In genomic region chr12:83916884-83917283, GRCm38 (mm10) we compare ENCODE assay signal across 13 mouse cellular contexts. TPM values are rescaled to one million over a fixed set of nuclear protein-coding genes. Genes with fewer than 3 reads are reported as not detected.
DNase-seq lines count a peak whose midpoint lies in the region; ATAC-seq and TF ChIP-seq lines count a peak whose summit lies in the region.
"Had no signal": no experiment of that assay in that cellular context is flagged by ENCODE, and none has a peak within 500 bp of the region (broad histone marks: within the 10 kb centered on the region; RNA-seq: fewer than 3 reads in every experiment).

No protein-coding gene starts in this region.

- H3K27me3 ChIP-seq in intestine, embryonic 16.5 days (replicated peaks; ENCODE audit: control insufficient read depth, insufficient read depth, low read length): no peaks in the 10 kb centered on the region
- no peaks in the 10 kb centered on the region for H3K27me3 ChIP-seq in intestine, embryonic 15.5 days (replicated peaks)
- no peaks in the 10 kb centered on the region for H3K27me3 ChIP-seq in heart, embryonic 16.5 days (ENCODE audit: control insufficient read depth, insufficient read depth, low read length)
- H3K27me3 ChIP-seq in lung, postnatal 0 days (replicated peaks; ENCODE audit: insufficient read depth, low read length): no peaks in the 10 kb centered on the region
- no peaks in the 10 kb centered on the region for H3K27me3 ChIP-seq in midbrain, embryonic 11.5 days (ENCODE audit: control insufficient read depth, insufficient read depth, low read length)
- H3K27me3 ChIP-seq: hindbrain, embryonic 12.5 days; limb, embryonic 13.5 days; midbrain, embryonic 12.5 days; neural tube, embryonic 13.5 days had no signal

- peak; percentile 10; the same call in 1 of the 2 replicates for TF ChIP-seq EP300 in lung, postnatal 0 days (IDR thresholded peaks at IDR 0.05)

- no peak overlapping the region for H3K4me3 ChIP-seq in intestine, embryonic 16.5 days (ENCODE audit: low read length)
- H3K4me3 ChIP-seq in intestine, embryonic 15.5 days (replicated peaks): no peak overlapping the region
- H3K4me3 ChIP-seq in heart, embryonic 16.5 days (ENCODE audit: low read length): no peak overlapping the region
- no peak overlapping the region for H3K4me3 ChIP-seq in lung, postnatal 0 days (ENCODE audit: low read depth, low read length)
- H3K4me3 ChIP-seq in midbrain, embryonic 11.5 days (ENCODE audit: low read depth, low read length): no peak overlapping the region
- H3K4me3 ChIP-seq: hindbrain, embryonic 12.5 days; limb, embryonic 13.5 days; midbrain, embryonic 12.5 days; neural tube, embryonic 13.5 days had no signal

- 0 out of 2 replicates have a peak, but pooled peaks cover 4% of the 10 kb centered on the region for H3K36me3 ChIP-seq in intestine, embryonic 16.5 days (ENCODE audit: control insufficient read depth, insufficient read depth, low read length)
- no peaks in the 10 kb centered on the region for H3K36me3 ChIP-seq in intestine, embryonic 15.5 days
- H3K36me3 ChIP-seq in heart, embryonic 16.5 days (ENCODE audit: control insufficient read depth, insufficient read depth): peaks cover 2% of the 10 kb centered on the region; the same call in 1 of the 2 replicates
- no peaks in the 10 kb centered on the region for H3K36me3 ChIP-seq in lung, postnatal 0 days (ENCODE audit: insufficient read depth, low read length)
- H3K36me3 ChIP-seq in midbrain, embryonic 11.5 days (ENCODE audit: control insufficient read depth, insufficient read depth, low read length): no peaks in the 10 kb centered on the region
- H3K36me3 ChIP-seq: hindbrain, embryonic 12.5 days; neural tube, embryonic 13.5 days had no signal

- WGBS in intestine, embryonic 16.5 days: 61% methylated on average over 9 of the region's 9 CpGs
- 55% methylated on average over 9 of the region's 9 CpGs for WGBS in intestine, embryonic 15.5 days
- WGBS in heart, embryonic 16.5 days: 48% methylated on average over 9 of the region's 9 CpGs
- whole genome bisulfite sequencing in lung, postnatal 0 days: 44% methylated on average over 9 of the region's 9 CpGs
- 85% methylated on average over 9 of the region's 9 CpGs for WGBS in midbrain, embryonic 11.5 days

- no peak overlapping the region for H3K9ac ChIP-seq in intestine, embryonic 16.5 days (ENCODE audit: low read depth, low read length)
- no peak overlapping the region for H3K9ac ChIP-seq in intestine, embryonic 15.5 days
- H3K9ac ChIP-seq in heart, embryonic 16.5 days (ENCODE audit: low read length): no peak overlapping the region
- H3K9ac ChIP-seq in lung, postnatal 0 days (replicated peaks; ENCODE audit: low read depth): no peak overlapping the region
- no peak overlapping the region for H3K9ac ChIP-seq in midbrain, embryonic 11.5 days (ENCODE audit: low read length)
- H3K9ac ChIP-seq: forebrain, postnatal 0 days; hindbrain, embryonic 12.5 days; limb, embryonic 13.5 days; midbrain, embryonic 12.5 days; neural tube, embryonic 13.5 days had no signal

- no peaks in the 10 kb centered on the region for H3K9me3 ChIP-seq in intestine, embryonic 16.5 days (ENCODE audit: control insufficient read depth, low read length)
- no peaks in the 10 kb centered on the region for H3K9me3 ChIP-seq in intestine, embryonic 15.5 days
- no peaks in the 10 kb centered on the region for H3K9me3 ChIP-seq in heart, embryonic 16.5 days (replicated peaks; ENCODE audit: control insufficient read depth, low read length)
- H3K9me3 ChIP-seq in lung, postnatal 0 days (ENCODE audit: low read length): no peaks in the 10 kb centered on the region
- H3K9me3 ChIP-seq in midbrain, embryonic 11.5 days (ENCODE audit: control insufficient read depth, low read length): no peaks in the 10 kb centered on the region
- H3K9me3 ChIP-seq: hindbrain, embryonic 12.5 days; limb, embryonic 13.5 days; midbrain, embryonic 12.5 days; neural tube, embryonic 13.5 days had no signal

- DNase-seq in cerebellum, postnatal 14 days: peak; percentile 43 to 54
- DNase-seq in lung, postnatal 0 days (ENCODE audit: low spot score): peak; percentile 81
- no peak for DNase-seq in ovary, postnatal 36 days (ENCODE audit: low spot score)
- DNase-seq in midbrain, embryonic 11.5 days (ENCODE audit: low spot score, missing footprints): no peak
- DNase-seq in embryo, embryonic 10.5 days (ENCODE audit: low spot score): no peak
- DNase-seq: forebrain, postnatal 0 days had no signal

- H3K4me1 ChIP-seq in intestine, embryonic 16.5 days (ENCODE audit: control insufficient read depth, insufficient read depth, low read length): peaks cover 13% of the 10 kb centered on the region
- H3K4me1 ChIP-seq in intestine, embryonic 15.5 days (replicated peaks): no peaks in the 10 kb centered on the region
- peaks cover 14% of the 10 kb centered on the region for H3K4me1 ChIP-seq in heart, embryonic 16.5 days (ENCODE audit: control insufficient read depth, insufficient read depth, low read length)
- 0 out of 2 replicates have a peak, but pooled peaks cover 4% of the 10 kb centered on the region for H3K4me1 ChIP-seq in lung, postnatal 0 days (ENCODE audit: insufficient read depth, low read depth, low read length)
- no peaks in the 10 kb centered on the region for H3K4me1 ChIP-seq in midbrain, embryonic 11.5 days (ENCODE audit: control insufficient read depth, insufficient read depth, low read length)

- peak overlapping the region; percentile 45; the same call in 1 of the 2 replicates for H3K27ac ChIP-seq in intestine, embryonic 16.5 days (ENCODE audit: low read length)
- H3K27ac ChIP-seq in intestine, embryonic 15.5 days: no peak overlapping the region
- H3K27ac ChIP-seq in heart, embryonic 16.5 days (ENCODE audit: low read length): peak overlapping the region; percentile 30
- H3K27ac ChIP-seq in lung, postnatal 0 days (ENCODE audit: low read length): 0 out of 2 replicates have a peak overlapping the region, but pooled peaks have one; percentile 9
- H3K27ac ChIP-seq in midbrain, embryonic 11.5 days (ENCODE audit: low read depth, low read length): no peak overlapping the region
- H3K27ac ChIP-seq: hindbrain, embryonic 12.5 days; limb, embryonic 13.5 days; midbrain, embryonic 12.5 days; neural tube, embryonic 13.5 days had no signal

- no peak overlapping the region for H3K4me2 ChIP-seq in intestine, embryonic 16.5 days (ENCODE audit: low read depth, low read length)
- no peak overlapping the region for H3K4me2 ChIP-seq in intestine, embryonic 15.5 days (replicated peaks)
- no peak overlapping the region for H3K4me2 ChIP-seq in heart, embryonic 16.5 days (ENCODE audit: low read depth, low read length)
- peak overlapping the region; percentile 25; the same call in 1 of the 2 replicates for H3K4me2 ChIP-seq in lung, postnatal 0 days (replicated peaks; ENCODE audit: low read depth, low read length)
- no peak overlapping the region for H3K4me2 ChIP-seq in midbrain, embryonic 11.5 days
- H3K4me2 ChIP-seq: hindbrain, embryonic 12.5 days; limb, embryonic 13.5 days; midbrain, embryonic 12.5 days; neural tube, embryonic 13.5 days had no signal

- no peak for ATAC-seq in intestine, embryonic 16.5 days
- ATAC-seq in intestine, embryonic 15.5 days: no peak
- no peak for ATAC-seq in heart, embryonic 16.5 days (replicated peaks; ENCODE audit: extremely low read depth, insufficient read depth, low FRiP score)
- ATAC-seq in lung, postnatal 0 days: no peak
- ATAC-seq in midbrain, embryonic 11.5 days (ENCODE audit: low FRiP score): no peak
- ATAC-seq: forebrain, postnatal 0 days had no signal

- no peak for TF ChIP-seq CTCF in lung, postnatal 0 days (IDR thresholded peaks at IDR 0.05)

RNA-seq across cellular contexts. Expression of gene Numb, which starts 4.8 kb away (rescaled TPM):
- polyA plus RNA-seq in intestine, embryonic 16.5 days (2015; fragmentation: Nextera tagmentation; extraction: Ambion mirVana): 35.7 and 36.1 TPM in 2 replicates
- polyA plus RNA-seq in intestine, embryonic 15.5 days (2015; fragmentation: Nextera tagmentation; extraction: Ambion mirVana): 34.4 and 35.9 TPM in 2 replicates
- polyA plus RNA-seq in heart, embryonic 16.5 days (2015; fragmentation: Nextera tagmentation; extraction: Ambion mirVana): 30.4 and 30.6 TPM in 2 replicates
- 52.6 and 57.8 TPM in 2 replicates for polyA plus RNA-seq in lung, postnatal 0 days (2015; fragmentation: Nextera tagmentation; extraction: Ambion mirVana)
- polyA plus RNA-seq in midbrain, embryonic 11.5 days (2014; fragmentation: Nextera tagmentation; extraction: Ambion mirVana): 27.2 and 27.8 TPM in 2 replicates

RNA-seq across cellular contexts. Expression of gene Riox1, which starts 33.5 kb away (rescaled TPM):
- 10.2 and 11.7 TPM in 2 replicates for polyA plus RNA-seq in intestine, embryonic 16.5 days (2015; fragmentation: Nextera tagmentation; extraction: Ambion mirVana)
- polyA plus RNA-seq in intestine, embryonic 15.5 days (2015; fragmentation: Nextera tagmentation; extraction: Ambion mirVana): 17.5 and 18.3 TPM in 2 replicates
- polyA plus RNA-seq in heart, embryonic 16.5 days (2015; fragmentation: Nextera tagmentation; extraction: Ambion mirVana): 7.9 TPM in 2 replicates
- polyA plus RNA-seq in lung, postnatal 0 days (2015; fragmentation: Nextera tagmentation; extraction: Ambion mirVana): 11.7 and 11.9 TPM in 2 replicates
- 13.6 and 15.3 TPM in 2 replicates for polyA plus RNA-seq in midbrain, embryonic 11.5 days (2014; fragmentation: Nextera tagmentation; extraction: Ambion mirVana)

Comparison
In these comparisons a context has a peak if more than half of its experiments do, and no peak if none do; other contexts are left out.
1. H3K27ac ChIP-seq: peak in intestine, embryonic 16.5 days (single experiment), heart, embryonic 16.5 days (single experiment) and lung, postnatal 0 days (single experiment); none in intestine, embryonic 15.5 days (single experiment) and midbrain, embryonic 11.5 days (single experiment).
2. DNase-seq: peak in cerebellum, postnatal 14 days (2 of 2) and lung, postnatal 0 days (single experiment); none in ovary, postnatal 36 days (single experiment), midbrain, embryonic 11.5 days (single experiment) and embryo, embryonic 10.5 days (single experiment).